Mouse (Mus musculus): ENCODE results near the gene Lalba.
A peak's percentile ranks its signal among the peaks of the same experiment; 100 is the strongest.
"Not testable (repeated sequence)": the region's sequence is repeated elsewhere in the genome, so short reads cannot be mapped to it uniquely, and the experiment has no call there.

Gene Lalba

DNA sequence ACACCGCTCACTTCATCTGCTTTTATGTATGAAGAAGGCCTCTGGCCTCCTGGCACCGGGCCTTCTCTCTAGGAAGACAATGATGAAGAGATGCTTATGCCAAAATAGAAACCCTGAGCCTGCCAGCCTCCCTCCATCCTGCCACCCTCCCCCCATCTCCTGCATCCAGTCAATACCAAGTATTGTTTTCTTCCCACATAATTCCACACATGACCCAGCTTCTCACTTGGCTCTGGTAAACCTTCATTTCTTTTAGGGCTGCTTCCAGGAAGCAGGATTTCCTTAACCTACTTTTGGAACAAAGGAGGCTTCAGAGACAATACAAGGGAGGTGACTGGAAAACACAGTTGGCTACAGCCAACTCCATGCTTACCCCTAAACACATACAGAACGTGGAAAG lies at the start of gene Lalba:
Gene Lalba, minus strand, starts transcription at position 21 of the 400 bp plus-strand sequence.
- no peak for DNase-seq

- DNase-seq: no peak
These were observed 49.8 kb upstream of the Lalba start for GRCm38 (mm10) chr15:98532281-98532680.

DNA sequence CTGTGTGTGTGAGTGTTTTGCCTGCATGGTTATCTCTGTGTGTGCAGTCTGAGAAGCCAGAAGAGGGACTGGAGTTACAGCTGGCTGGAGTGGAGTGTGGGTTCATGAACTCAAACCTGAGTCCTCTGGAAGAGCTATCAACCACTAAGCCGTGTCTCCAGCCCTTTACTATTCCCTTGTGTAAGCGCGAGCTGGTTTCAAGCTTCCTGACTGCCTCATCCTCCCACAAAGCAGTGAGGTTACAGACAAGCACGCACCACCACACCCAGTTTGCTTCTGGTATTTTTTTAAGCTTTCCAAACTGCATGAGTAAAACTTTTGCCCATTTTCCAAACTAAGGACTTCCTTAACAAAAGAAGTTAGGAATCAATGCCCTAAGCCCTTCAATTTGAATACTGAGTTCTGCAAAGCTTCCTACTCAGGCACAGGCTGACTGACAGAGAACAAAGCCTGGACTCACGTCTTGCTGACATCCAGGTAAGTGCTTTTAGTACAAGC lies 45.6 kb upstream of the Lalba start:
- DNase-seq: no peak

DNA sequence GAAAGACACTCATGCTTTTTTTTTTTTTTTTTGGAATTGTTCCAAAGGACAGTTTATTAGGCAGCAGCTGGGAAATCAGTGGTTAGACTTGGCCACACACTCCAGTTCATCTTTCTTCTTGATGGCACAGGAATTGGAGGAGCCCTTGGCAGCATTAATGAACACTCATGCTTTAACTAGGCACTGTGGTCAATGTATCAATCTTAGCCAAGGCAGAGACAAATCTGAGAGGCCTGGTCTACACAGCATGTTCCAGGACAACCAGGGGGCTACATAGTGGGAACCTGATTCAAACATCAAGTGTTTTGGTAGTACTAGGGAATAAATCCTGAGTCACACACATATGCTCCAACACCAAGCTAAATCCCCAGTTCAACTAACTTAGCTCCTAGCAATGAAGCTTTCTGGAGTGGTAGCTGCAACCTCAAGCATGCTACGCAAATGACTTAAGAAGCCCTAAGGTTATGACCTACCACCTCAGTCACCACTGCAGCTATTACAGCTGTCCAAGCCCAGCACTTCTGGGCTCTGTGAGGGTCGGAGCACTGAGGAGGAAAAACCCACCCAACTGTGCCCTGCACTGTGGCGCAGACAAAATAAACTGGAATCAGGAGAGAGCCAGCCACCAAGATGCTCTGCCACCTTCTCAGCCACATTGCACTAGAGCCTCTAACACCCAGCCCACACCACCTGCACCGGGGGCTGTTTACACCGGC lies 44.7 kb upstream of the Lalba start:
- no peak for DNase-seq

GRCm38 (mm10) chr15:98526057-98526456 lies 43.5 kb upstream of the Lalba start:
- no peak for DNase-seq

DNA sequence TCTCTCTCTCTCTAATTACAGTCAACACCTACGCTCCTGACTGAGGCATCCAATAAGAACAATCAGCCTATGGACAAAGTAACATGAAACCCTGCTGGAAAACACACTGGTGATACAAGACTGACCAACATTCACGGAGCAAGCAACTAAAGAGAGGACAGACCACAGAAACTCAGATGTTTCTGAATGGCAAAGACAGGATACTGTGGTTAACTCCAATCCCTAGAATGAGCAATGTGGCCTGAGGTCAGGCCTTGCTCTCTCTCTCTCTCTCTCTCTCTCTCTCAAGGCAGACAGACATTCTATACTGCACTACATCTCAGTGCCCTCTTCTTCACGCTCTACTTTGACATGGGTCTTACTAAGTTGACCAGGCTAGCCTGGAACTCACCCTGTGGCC lies 38.7 kb upstream of the Lalba start:
- no peak for DNase-seq

- peak; percentile 42 to 65 for DNase-seq
These were observed 35.1 kb upstream of the Lalba start for GRCm38 (mm10) chr15:98517380-98518355.

GRCm38 (mm10) chr15:98514845-98515244 lies 32.3 kb upstream of the Lalba start:
- not testable (repeated sequence) for DNase-seq

DNA sequence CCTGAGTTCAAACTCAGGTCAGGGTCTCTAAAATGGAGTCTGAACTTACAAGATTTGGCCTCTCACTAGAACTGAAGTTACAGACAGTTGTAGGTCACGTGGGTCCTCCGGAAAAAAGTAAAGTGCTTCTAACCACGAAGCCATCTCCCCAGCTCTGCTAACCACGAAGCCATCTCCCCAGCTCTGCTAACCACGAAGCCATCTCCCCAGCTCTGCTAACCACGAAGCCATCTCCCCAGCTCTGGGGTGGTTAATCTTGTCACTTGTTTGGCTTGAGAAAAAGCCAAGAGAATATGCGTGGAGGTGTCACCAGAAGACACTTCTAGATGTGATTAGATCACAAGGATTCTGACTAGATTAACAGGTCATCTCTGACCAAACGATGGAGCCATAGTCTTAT lies 31.6 kb upstream of the Lalba start:
- DNase-seq: no peak

- DNase-seq: not testable (repeated sequence)
These were observed 31.2 kb upstream of the Lalba start for GRCm38 (mm10) chr15:98513676-98514075.

- DNase-seq: peak; percentile 52 to 62
These were observed 30.3 kb upstream of the Lalba start for GRCm38 (mm10) chr15:98512799-98513321.

DNA sequence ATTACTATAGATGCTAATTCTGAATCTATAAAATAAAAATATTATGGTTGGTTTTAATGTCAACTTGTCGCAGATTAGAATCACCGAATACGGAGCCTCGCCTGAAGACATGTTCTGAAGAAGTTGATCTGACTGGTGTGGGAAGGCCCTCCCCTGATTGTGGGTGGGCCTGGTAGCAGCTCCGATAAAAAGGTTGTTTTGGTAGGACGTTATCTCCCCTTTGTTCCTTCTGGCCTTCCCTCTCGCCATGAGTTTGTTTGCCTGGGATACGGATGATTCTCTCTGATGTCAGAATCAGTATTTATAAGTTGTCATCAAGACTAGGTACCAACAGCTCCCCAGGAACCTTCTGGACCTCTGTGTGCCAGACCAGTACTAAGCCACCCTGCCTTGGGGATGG lies 29.7 kb upstream of the Lalba start:
- no peak for DNase-seq

DNA sequence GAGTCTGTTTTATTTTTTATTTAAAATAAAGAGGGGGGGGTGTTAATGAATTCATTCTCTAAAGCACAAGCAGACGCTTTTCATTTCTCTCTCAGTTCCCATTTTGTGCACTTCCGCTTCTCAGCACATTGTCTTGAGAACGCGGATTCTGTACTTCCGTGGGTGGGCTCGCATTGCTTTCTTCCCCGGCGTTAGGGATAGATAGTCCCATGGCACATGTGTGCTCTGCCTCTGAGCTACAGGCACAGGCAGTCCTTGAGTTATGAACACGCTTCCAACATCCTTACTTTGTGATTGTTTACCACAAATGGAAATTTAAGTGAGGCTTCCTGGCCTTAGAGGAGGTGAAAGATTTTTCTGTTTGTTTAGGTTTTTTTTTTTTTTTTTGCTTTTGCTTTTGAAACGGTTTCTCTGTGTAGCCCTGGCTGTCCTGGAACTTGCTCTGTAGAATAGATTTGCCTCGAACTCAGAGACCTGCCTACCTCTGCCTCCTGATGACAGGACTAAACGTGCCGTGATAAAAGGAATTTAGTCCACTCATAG lies 28.9 kb upstream of the Lalba start:
- peak in 1 of 2 experiments; percentile 44 for DNase-seq

GRCm38 (mm10) chr15:98510438-98511385 lies 28.2 kb upstream of the Lalba start:
- peak; percentile 63 to 67 for DNase-seq

- DNase-seq: no peak
These were observed 26.9 kb upstream of the Lalba start for GRCm38 (mm10) chr15:98509387-98509786.

- no peak for DNase-seq
These were observed 24.8 kb upstream of the Lalba start for GRCm38 (mm10) chr15:98507321-98507720.

DNA sequence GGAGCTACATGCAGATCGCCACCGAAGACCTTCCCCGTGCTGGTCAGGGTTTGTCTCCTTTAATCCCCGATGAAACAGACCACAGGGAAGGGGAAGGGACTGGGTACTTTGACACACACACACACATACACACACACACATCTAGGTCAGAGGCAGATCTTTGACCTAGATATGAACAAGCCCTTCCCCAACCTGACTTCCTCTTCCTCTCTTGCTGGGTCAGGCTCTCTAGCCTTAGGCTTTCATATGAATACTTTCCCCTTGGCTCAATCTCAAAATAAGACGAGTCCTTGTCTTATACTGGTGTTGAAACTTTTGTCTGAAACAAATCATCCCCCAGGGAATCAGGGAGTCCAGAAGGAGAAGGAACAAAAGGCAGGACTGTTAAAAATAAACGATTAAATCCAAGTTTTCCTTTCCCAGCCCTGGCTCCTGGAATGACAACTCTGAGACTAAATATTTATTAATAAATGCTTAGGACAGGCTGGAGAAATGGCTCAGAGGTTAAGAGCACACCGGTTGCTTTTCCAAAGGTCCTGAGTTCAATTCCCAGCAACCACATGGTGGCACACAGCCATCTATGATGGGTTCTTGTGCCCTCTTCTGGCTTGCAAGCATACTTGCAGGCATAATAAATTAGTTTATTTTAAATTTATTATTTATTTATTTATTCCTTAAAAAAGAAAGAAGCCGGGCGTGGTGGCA lies 23.9 kb upstream of the Lalba start:
- no peak for DNase-seq

DNA sequence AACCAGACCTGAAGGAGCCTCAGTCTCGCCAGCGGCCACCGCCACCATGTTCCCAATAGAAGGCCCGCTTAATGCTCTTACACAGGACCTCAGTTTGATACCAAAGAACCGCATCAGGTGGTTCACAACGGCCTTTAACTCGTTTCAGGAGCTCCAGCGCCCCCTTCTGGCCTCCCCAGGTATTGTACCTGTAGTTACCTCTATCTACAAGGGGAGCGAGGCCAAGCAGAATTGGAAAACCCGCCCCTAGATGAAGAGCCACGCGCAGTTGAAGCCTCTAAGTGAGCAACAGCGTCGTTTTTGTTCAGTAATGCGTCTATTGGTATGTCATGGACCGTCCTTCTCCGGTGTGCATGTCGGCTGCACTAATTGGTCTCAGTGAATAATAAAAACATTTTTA lies 22.0 kb upstream of the Lalba start:
- DNase-seq: peak; percentile 55 to 61

DNA sequence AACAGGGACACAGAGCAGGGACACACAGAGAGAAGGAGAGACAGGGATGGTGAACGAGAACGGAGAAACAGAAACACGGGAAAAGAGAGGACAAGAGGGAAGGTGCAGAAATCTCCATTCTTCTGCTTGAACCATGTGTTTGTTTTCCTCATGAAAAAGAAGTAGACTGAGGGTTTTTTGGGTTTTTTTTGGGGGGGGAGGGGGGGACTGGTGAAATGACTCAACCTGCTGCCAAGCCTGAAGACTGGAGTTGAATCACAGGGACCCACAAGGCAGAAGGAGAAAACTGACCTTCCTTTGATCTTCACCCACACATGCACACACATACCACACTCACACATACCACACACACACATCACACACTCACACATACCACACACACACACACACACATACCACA lies 20.8 kb upstream of the Lalba start:
- no peak for DNase-seq

GRCm38 (mm10) chr15:98497631-98498030 lies 15.1 kb upstream of the Lalba start:
- DNase-seq: no peak

- DNase-seq: no peak
These were observed 9.6 kb upstream of the Lalba start, which contains the start of gene Olfr279 for GRCm38 (mm10) chr15:98492102-98492501. TSS of gene Olfr279 (plus strand) at chr15:98492402.

Data from lung, adult 18-20 months (tissue).